ENCODE assay signal across 23 mouse cellular contexts in the genomic region with DNA sequence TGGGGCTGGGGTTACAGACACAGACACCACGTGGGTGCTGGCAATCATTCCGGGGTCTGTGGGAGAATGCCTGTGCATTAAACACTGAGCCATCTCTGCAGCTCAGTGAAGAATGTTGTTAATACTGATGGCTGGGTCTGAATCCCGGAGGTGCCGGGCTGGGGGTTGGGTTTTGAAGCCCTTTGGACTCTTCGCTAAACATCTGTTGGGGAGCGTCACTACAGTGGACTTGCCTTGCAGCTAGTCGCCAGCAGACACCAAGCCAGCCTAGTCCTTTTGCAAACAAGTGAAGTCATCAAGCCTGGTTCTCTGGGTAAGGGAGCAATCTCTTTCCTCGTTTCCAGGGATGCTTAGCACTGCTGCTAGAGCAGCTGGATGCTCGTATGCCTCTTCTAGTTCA. TPM values are rescaled to one million over a fixed set of nuclear protein-coding genes. Genes with fewer than 3 reads are reported as not detected.
DNase-seq lines count a peak whose midpoint lies in the region; ATAC-seq and TF ChIP-seq lines count a peak whose summit lies in the region.
"Had no signal": no experiment of that assay in that cellular context is flagged by ENCODE, and none has a peak within 500 bp of the region (broad histone marks: within the 10 kb centered on the region; RNA-seq: fewer than 3 reads in every experiment).

No protein-coding gene starts in this region.

- no peaks in the 10 kb centered on the region for H3K9me3 ChIP-seq in lung, postnatal 0 days (ENCODE audit: low read length)
- no peaks in the 10 kb centered on the region for H3K9me3 ChIP-seq in liver, embryonic 16.5 days (replicated peaks; ENCODE audit: control insufficient read depth, low read length)
- H3K9me3 ChIP-seq: embryonic facial prominence, embryonic 12.5 days; hindbrain, embryonic 13.5 days; limb, embryonic 13.5 days; midbrain, embryonic 13.5 days had no signal

- intact Hi-C loops in heart, adult 2 months (cut with DNase I), result no loop called here
- intact Hi-C loops in left cerebral cortex, postnatal 4 days (cut with DNase I), result no loop called here

- H3K4me1 ChIP-seq in heart, adult 2 months (ENCODE audit: control insufficient read depth, insufficient read depth, low read length), result peaks cover 2% of the 10 kb centered on the region; the same call in 1 of the 2 replicates
- peaks cover 15% of the 10 kb centered on the region; the same call in 1 of the 2 replicates for H3K4me1 ChIP-seq in lung, postnatal 0 days (ENCODE audit: insufficient read depth, low read depth, low read length)
- H3K4me1 ChIP-seq in liver, embryonic 16.5 days (ENCODE audit: control insufficient read depth, low read depth, low read length), result peaks cover 2% of the 10 kb centered on the region; the same call in 1 of the 2 replicates
- H3K4me1 ChIP-seq: embryonic facial prominence, embryonic 12.5 days had no signal

- no peak overlapping the region for H3K9ac ChIP-seq in heart, adult 2 months (ENCODE audit: low read depth, low read length)
- no peak overlapping the region for H3K9ac ChIP-seq in lung, postnatal 0 days (replicated peaks; ENCODE audit: low read depth)
- H3K9ac ChIP-seq in liver, embryonic 16.5 days (ENCODE audit: low read depth, low read length), result no peak overlapping the region
- H3K9ac ChIP-seq: embryonic facial prominence, embryonic 12.5 days; hindbrain, embryonic 13.5 days; limb, embryonic 13.5 days; lung, embryonic 14.5 days; midbrain, embryonic 13.5 days had no signal

- TF ChIP-seq CTCF in heart, adult 2 months (IDR thresholded peaks at IDR 0.05), result no peak
- no peak for TF ChIP-seq CTCF in lung, postnatal 0 days (IDR thresholded peaks at IDR 0.05)

- H3K4me3 ChIP-seq in heart, adult 2 months, result no peak overlapping the region
- no peak overlapping the region for H3K4me3 ChIP-seq in lung, postnatal 0 days (ENCODE audit: low read depth, low read length)
- H3K4me3 ChIP-seq in liver, embryonic 16.5 days (ENCODE audit: low read depth, low read length), result no peak overlapping the region
- H3K4me3 ChIP-seq: embryonic facial prominence, embryonic 12.5 days; hindbrain, embryonic 13.5 days; limb, embryonic 13.5 days; midbrain, embryonic 13.5 days had no signal

- no peak overlapping the region for H3K4me2 ChIP-seq in lung, postnatal 0 days (replicated peaks; ENCODE audit: low read depth, low read length)
- no peak overlapping the region for H3K4me2 ChIP-seq in liver, embryonic 16.5 days (ENCODE audit: low read depth, low read length)
- H3K4me2 ChIP-seq: embryonic facial prominence, embryonic 12.5 days; heart, embryonic 11.5 days; hindbrain, embryonic 13.5 days; limb, embryonic 13.5 days; lung, embryonic 14.5 days; midbrain, embryonic 13.5 days had no signal

- H3K36me3 ChIP-seq in heart, adult 2 months (ENCODE audit: control insufficient read depth, insufficient read depth, low read length), result no peaks in the 10 kb centered on the region
- peaks cover 12% of the 10 kb centered on the region for H3K36me3 ChIP-seq in lung, postnatal 0 days (ENCODE audit: insufficient read depth, low read length)
- peaks cover 3% of the 10 kb centered on the region for H3K36me3 ChIP-seq in liver, embryonic 16.5 days (ENCODE audit: control insufficient read depth, insufficient read depth)

- TF ChIP-seq EP300 in heart, adult 2 months (IDR thresholded peaks at IDR 0.05; ENCODE audit: insufficient read depth, low read depth, low read length), result no peak
- TF ChIP-seq EP300 in lung, postnatal 0 days (IDR thresholded peaks at IDR 0.05), result no peak

- H3K79me2 ChIP-seq in heart, adult 2 months (replicated peaks; ENCODE audit: control insufficient read depth, insufficient read depth, low read length), result no peaks in the 10 kb centered on the region

- no peak overlapping the region for H3K27ac ChIP-seq in heart, adult 2 months
- H3K27ac ChIP-seq in lung, postnatal 0 days (ENCODE audit: low read length), result no peak overlapping the region
- no peak overlapping the region for H3K27ac ChIP-seq in liver, embryonic 16.5 days (ENCODE audit: low read length)
- H3K27ac ChIP-seq: limb, embryonic 13.5 days; macrophage; midbrain, embryonic 13.5 days had no signal

- peak; percentile 93 for DNase-seq in heart, adult 11 months
- no peak for DNase-seq in heart, adult 2 months
- DNase-seq in lung, postnatal 10 days, result peak; percentile 68
- no peak for DNase-seq in lung, postnatal 0 days (ENCODE audit: low spot score)
- no peak for DNase-seq in left cerebral cortex, postnatal 4 days
- DNase-seq in layer of hippocampus, postnatal 25 days (ENCODE audit: extremely low spot score in 1 of 2, low spot score in 1 of 2), result no peak
- DNase-seq: adrenal gland, postnatal 10 days; cerebellum, adult 8-10 months; cerebellum, postnatal 36 days; gastrocnemius, postnatal 14 days; heart, postnatal 36 days; kidney, adult 2 months; lung, embryonic 14.5 days; thymus, postnatal 4 days had no signal

- no peak for ATAC-seq in lung, postnatal 0 days
- peak; percentile 66 for ATAC-seq in liver, embryonic 16.5 days (ENCODE audit: low read depth)
- ATAC-seq: forebrain, embryonic 14.5 days; midbrain, embryonic 13.5 days had no signal

- no peak for TF ChIP-seq POLR2A in heart, adult 2 months (IDR thresholded peaks at IDR 0.05; ENCODE audit: insufficient read depth, low read depth, low read length)

- 67% methylated on average over 9 of the region's 9 CpGs for WGBS in heart, adult 2 months
- WGBS in lung, postnatal 0 days, result 70% methylated on average over 9 of the region's 9 CpGs
- WGBS in liver, embryonic 16.5 days (ENCODE audit: insufficient replicate concordance), result 61% methylated on average over 9 of the region's 9 CpGs

- no peaks in the 10 kb centered on the region for H3K27me3 ChIP-seq in heart, adult 2 months (ENCODE audit: control insufficient read depth, insufficient read depth, low read length)
- H3K27me3 ChIP-seq in lung, postnatal 0 days (replicated peaks; ENCODE audit: insufficient read depth, low read length), result no peaks in the 10 kb centered on the region
- no peaks in the 10 kb centered on the region for H3K27me3 ChIP-seq in liver, embryonic 16.5 days (ENCODE audit: control insufficient read depth, insufficient read depth, low read depth, low read length)
- H3K27me3 ChIP-seq: CH12.LX; embryonic facial prominence, embryonic 12.5 days; hindbrain, embryonic 13.5 days; limb, embryonic 13.5 days; midbrain, embryonic 13.5 days had no signal

RNA-seq across cellular contexts. Expression of a gene that starts 27.0 kb away (rescaled TPM):
- 1,000 to 10,000 TPM; 1,877 to 2,293 TPM for total RNA-seq in heart, adult 2 months (2021)
- polyA plus RNA-seq in heart, adult 2 months (2012; rRNA removed), result 1,651 and 1,954 TPM in 2 replicates
- polyA plus RNA-seq in lung, postnatal 0 days (2015; fragmentation: Nextera tagmentation; extraction: Ambion mirVana), result 296 and 298 TPM in 2 replicates
- 204 and 221 TPM in 2 replicates for polyA plus RNA-seq in liver, embryonic 16.5 days (2015; fragmentation: Nextera tagmentation; extraction: Ambion mirVana)
- 10 to 100 TPM; 66.4 to 74.7 TPM for total RNA-seq in left cerebral cortex, postnatal 4 days (2021)
- total RNA-seq in layer of hippocampus, postnatal 25 days (2021), result 10 to 100 TPM; 62.2 to 67.0 TPM

Comparison
In these comparisons a context has a peak if more than half of its experiments do, and no peak if none do; other contexts are left out.
1. DNase-seq: peak in heart, adult 11 months (single experiment) and lung, postnatal 10 days (single experiment); none in heart, adult 2 months (0 of 2), lung, postnatal 0 days (single experiment), left cerebral cortex, postnatal 4 days (single experiment) and layer of hippocampus, postnatal 25 days (0 of 2).
2. RNA of a gene that starts 27.0 kb away (total RNA-seq): 1,877 to 2,293 TPM in heart, adult 2 months; 66.4 to 74.7 TPM in left cerebral cortex, postnatal 4 days and 62.2 to 67.0 TPM in layer of hippocampus, postnatal 25 days; every median in the first group is over 10 times any median in the second.